Mouse (Mus musculus) heart, embryonic 11.5 days (tissue): Measurements from ENCODE around the gene Gm20388. TPM values are rescaled to one million over a fixed set of nuclear protein-coding genes. Genes with fewer than 3 reads are reported as not detected.

Experiments used
- ATAC-seq: fragments of 200-750 bp; cut with Nextera tagmentation; replicated peaks from 2 replicates; pipeline ENCODE4 v1.8.0; 2017; ENCODE audit warnings: moderate library complexity; ENCODE audit not compliant: insufficient number of reproducible peaks, low FRiP score, low TSS enrichment
- H3K27ac ChIP-seq: fragments of 300-500 bp; sonication (generic); 2 replicates; pipeline ENCODE4 v1.5.1; 2014; ENCODE audit warnings: mild to moderate bottlenecking, low read depth, low read length
- H3K27me3 ChIP-seq: fragments of 300-500 bp; sonication (generic); 2 replicates; pipeline ENCODE4 v1.6.1; 2014; ENCODE audit warnings: mild to moderate bottlenecking, low read length, mixed read lengths; ENCODE audit not compliant: control insufficient read depth, insufficient read depth
- H3K36me3 ChIP-seq: fragments of 300-500 bp; sonication (generic); 2 replicates; pipeline ENCODE4 v1.6.1; 2014; ENCODE audit warnings: mild to moderate bottlenecking, low read length, moderate library complexity, mixed read lengths; ENCODE audit not compliant: control insufficient read depth, insufficient read depth
- H3K4me1 ChIP-seq: fragments of 300-500 bp; sonication (generic); 2 replicates; pipeline ENCODE4 v1.6.1; 2014; ENCODE audit warnings: low read length; ENCODE audit not compliant: control insufficient read depth, insufficient read depth
- H3K4me2 ChIP-seq: fragments of 300-500 bp; sonication (generic); 2 replicates; pipeline ENCODE4 v1.6.1; 2014; ENCODE audit warnings: mild to moderate bottlenecking, moderate library complexity
- H3K4me3 ChIP-seq: fragments of 300-500 bp; sonication (generic); 2 replicates; pipeline ENCODE4 v1.5.1; 2014; ENCODE audit warnings: low read depth, low read length
- H3K9ac ChIP-seq: fragments of 300-500 bp; sonication (generic); 2 replicates; pipeline ENCODE4 v1.6.1; 2014; ENCODE audit warnings: mild to moderate bottlenecking, low read depth, low read length, moderate library complexity
- H3K9me3 ChIP-seq: fragments of 300-500 bp; sonication (generic); replicated peaks from 2 replicates; pipeline ENCODE4 v1.6.1; 2016; ENCODE audit warnings: low read length; ENCODE audit not compliant: control insufficient read depth
- WGBS: fragments of 180-500 bp; shearing (Covaris S2); extraction: QIAGEN DNeasy Blood & Tissue Kit; methylation state at CpG from one replicate; pipeline ENCODE4 v1.1.7; 2014; ENCODE audit not compliant: insufficient replicate concordance; 5-methylcytosine and 5-hydroxymethylcytosine counted together
- polyA plus RNA-seq: library from polyadenylated mRNA; unstranded; fragments of >200 nt; fragmentation: Nextera tagmentation; extraction: Ambion mirVana; gene quantifications from 2 replicates; pipeline ENCODE4 v1.2.1, GENCODE M21; 2014

Gm20388 gene
- polyA plus RNA-seq, 1 experiment from 2014 or later = 6.4 TPM

DNA sequence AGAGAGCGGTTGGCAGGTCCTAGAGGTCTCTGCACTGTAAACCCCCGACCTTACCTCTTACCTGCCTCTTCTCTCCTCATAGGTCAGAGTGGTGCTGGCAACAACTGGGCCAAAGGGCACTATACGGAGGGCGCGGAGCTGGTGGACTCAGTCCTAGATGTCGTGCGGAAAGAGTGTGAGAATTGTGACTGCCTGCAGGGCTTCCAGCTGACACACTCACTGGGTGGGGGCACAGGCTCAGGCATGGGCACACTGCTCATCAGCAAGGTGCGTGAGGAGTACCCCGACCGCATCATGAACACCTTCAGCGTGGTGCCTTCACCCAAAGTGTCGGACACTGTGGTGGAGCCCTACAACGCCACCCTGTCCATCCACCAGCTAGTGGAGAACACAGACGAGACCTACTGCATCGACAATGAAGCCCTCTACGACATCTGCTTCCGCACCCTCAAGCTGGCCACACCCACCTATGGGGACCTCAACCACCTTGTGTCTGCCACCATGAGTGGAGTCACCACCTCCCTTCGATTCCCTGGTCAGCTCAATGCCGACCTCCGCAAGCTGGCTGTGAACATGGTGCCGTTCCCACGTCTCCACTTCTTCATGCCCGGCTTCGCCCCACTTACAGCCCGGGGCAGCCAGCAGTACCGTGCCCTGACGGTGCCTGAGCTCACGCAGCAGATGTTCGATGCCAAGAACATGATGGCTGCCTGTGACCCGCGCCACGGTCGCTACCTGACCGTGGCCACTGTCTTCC, 3510.1 kb downstream of the Gm20388 start:
- H3K27me3 ChIP-seq = no peaks in the 10 kb centered on the region
- H3K27ac ChIP-seq = no peak overlapping the region
- H3K36me3 ChIP-seq = no peaks in the 10 kb centered on the region
- no peaks in the 10 kb centered on the region for H3K9me3 ChIP-seq
- H3K4me3 ChIP-seq = no peak overlapping the region
- H3K9ac ChIP-seq = no peak overlapping the region
- H3K4me1 ChIP-seq = peaks cover 2% of the 10 kb centered on the region; the same call in 1 of the 2 replicates
- ATAC-seq = no peak
- 91% methylated on average over 34 of the region's 34 CpGs for WGBS
- no peak overlapping the region for H3K4me2 ChIP-seq

DNA sequence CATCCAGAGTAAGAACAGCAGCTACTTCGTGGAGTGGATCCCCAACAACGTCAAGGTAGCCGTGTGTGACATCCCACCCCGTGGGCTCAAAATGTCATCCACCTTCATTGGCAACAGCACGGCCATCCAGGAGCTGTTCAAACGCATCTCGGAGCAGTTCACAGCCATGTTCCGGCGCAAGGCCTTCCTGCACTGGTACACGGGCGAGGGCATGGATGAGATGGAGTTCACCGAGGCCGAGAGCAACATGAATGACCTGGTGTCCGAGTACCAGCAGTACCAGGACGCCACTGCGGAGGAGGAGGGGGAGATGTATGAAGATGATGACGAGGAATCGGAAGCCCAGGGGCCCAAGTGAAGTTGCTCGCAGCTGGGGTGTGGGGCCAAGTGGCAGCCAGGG, 3510.7 kb downstream of the Gm20388 start:
- H3K27me3 ChIP-seq = no peaks in the 10 kb centered on the region
- H3K27ac ChIP-seq = no peak overlapping the region
- WGBS = 84% methylated on average over 19 of the region's 19 CpGs
- ATAC-seq = no peak
- peaks cover 2% of the 10 kb centered on the region; the same call in 1 of the 2 replicates for H3K4me1 ChIP-seq
- H3K9me3 ChIP-seq = no peaks in the 10 kb centered on the region
- H3K36me3 ChIP-seq = no peaks in the 10 kb centered on the region
- no peak overlapping the region for H3K4me3 ChIP-seq
- no peak overlapping the region for H3K4me2 ChIP-seq
- H3K9ac ChIP-seq = no peak overlapping the region

- no peak for ATAC-seq
- Histone ChIP-seq H3K4me3 (peak overlapping the region; percentile 33), H3K9ac (peak overlapping the region; percentile 3; the same call in 1 of the 2 replicates), H3K27ac (no peak overlapping the region), H3K9me3 (peaks cover 6% of the 10 kb centered on the region; the same call in 1 of the 2 replicates), H3K4me2 (peak overlapping the region; percentile 61), H3K27me3 (no peaks in the 10 kb centered on the region), H3K4me1 (no peaks in the 10 kb centered on the region), H3K36me3 (no peaks in the 10 kb centered on the region)
- 5% methylated on average over 17 of the region's 17 CpGs for WGBS
Measured at GRCm38 (mm10) chr8:123422056-123422780, 3511.6 kb downstream of the Gm20388 start.

GRCm38 (mm10) chr8:123422781-123423159, 3512.1 kb downstream of the Gm20388 start:
- Histone ChIP-seq H3K4me2 (peak overlapping the region; percentile 61; the same call in 1 of the 2 replicates), H3K9me3 (peaks cover 10% of the 10 kb centered on the region), H3K9ac (peak overlapping the region; percentile 3; the same call in 1 of the 2 replicates), H3K4me3 (no peak overlapping the region), H3K36me3 (no peaks in the 10 kb centered on the region), H3K4me1 (no peaks in the 10 kb centered on the region), H3K27ac (no peak overlapping the region), H3K27me3 (no peaks in the 10 kb centered on the region)
- ATAC-seq = no peak
- 10% methylated on average over 3 of the region's 3 CpGs for WGBS

DNA sequence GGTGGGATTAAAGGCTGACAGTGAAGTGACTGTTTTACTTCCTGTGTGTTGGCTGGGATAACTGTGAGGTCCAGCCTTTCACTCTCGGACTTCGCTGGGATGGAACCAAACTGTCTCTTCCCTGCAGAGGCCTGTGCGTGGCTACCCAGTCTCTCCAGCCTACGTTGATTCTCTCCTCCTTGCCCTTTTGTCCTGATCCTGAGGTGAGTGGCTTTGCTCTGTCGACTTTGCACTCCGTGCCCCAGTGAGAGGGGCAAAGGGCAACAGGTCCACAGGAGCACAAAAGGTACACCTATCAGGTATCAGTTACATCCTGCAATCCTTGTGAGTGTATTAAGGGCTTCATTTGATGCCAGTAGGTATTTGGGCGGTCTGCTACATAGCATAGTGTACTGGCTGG, 3512.8 kb downstream of the Gm20388 start, which contains the start of gene Def8:
Gene Def8 (plus strand): TSS at position 87 of the 400 bp plus-strand sequence.
- no peak within 1 kb of the TSS for H3K27ac ChIP-seq
- H3K9ac ChIP-seq = peak within 1 kb of the TSS; percentile 3; the same call in 1 of the 2 replicates
- ATAC-seq = no peak
- H3K36me3 ChIP-seq = no peaks in the 10 kb centered on the region
- H3K9me3 ChIP-seq = peaks cover 16% of the 10 kb centered on the region
- peak within 1 kb of the TSS; percentile 33 for H3K4me3 ChIP-seq
- WGBS = 74% methylated on average over 7 of the region's 7 CpGs
- no peaks in the 10 kb centered on the region for H3K27me3 ChIP-seq
- H3K4me2 ChIP-seq = peak within 1 kb of the TSS; percentile 61
- no peaks in the 10 kb centered on the region for H3K4me1 ChIP-seq

- 92% methylated on average over 27 of the region's 27 CpGs for WGBS
- peaks cover 26% of the 10 kb centered on the region for H3K9me3 ChIP-seq
- H3K27ac ChIP-seq = no peak overlapping the region
- H3K4me2 ChIP-seq = no peak overlapping the region
- H3K27me3 ChIP-seq = no peaks in the 10 kb centered on the region
- no peak overlapping the region for H3K9ac ChIP-seq
- H3K36me3 ChIP-seq = no peaks in the 10 kb centered on the region
- H3K4me3 ChIP-seq = no peak overlapping the region
- no peak for ATAC-seq
- H3K4me1 ChIP-seq = no peaks in the 10 kb centered on the region
Measured at GRCm38 (mm10) chr8:123426511-123427509, 3516.2 kb downstream of the Gm20388 start.

DNA sequence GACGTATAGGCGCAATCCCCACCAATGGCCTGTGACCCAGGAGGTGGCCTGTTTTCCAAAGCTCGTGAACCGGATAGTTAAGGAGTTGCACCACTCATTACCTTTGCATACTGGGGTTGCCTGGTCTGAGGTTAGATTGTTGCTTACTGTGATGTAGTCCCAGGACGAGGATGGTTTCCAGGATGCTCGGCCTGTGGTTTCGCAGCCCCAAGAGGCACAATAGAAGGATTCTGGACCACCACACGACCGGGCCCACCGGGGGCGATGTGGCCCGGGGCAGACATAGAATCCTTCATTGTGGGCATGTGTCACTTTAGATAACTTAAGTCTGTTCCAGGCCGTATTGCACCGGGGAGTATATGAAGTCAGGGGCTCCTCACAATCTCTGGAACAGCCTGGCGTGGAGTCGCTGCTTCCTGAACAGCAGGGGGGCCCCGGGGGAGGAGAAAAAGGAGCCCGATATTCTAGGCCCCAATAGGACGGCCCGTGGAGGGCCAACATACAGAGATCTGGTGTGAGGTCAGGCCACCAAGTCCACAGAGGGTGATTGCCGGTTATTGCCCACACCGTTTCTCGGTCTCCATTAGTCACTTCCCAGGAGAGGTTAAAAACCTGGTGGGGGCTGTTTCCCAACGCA, 3517.1 kb downstream of the Gm20388 start:
- Histone ChIP-seq H3K27ac (no peak overlapping the region), H3K4me2 (no peak overlapping the region), H3K4me3 (no peak overlapping the region), H3K27me3 (no peaks in the 10 kb centered on the region), H3K9me3 (peaks cover 31% of the 10 kb centered on the region), H3K36me3 (no peaks in the 10 kb centered on the region), H3K4me1 (no peaks in the 10 kb centered on the region), H3K9ac (no peak overlapping the region)
- ATAC-seq = no peak
- 94% methylated on average over 24 of the region's 24 CpGs for whole genome bisulfite sequencing
